ENCODE assay signal across 13 mouse cellular contexts in genomic region chr11:81590911-81591310, GRCm38 (mm10).
DNase-seq lines count a peak whose midpoint lies in the region; ATAC-seq and TF ChIP-seq lines count a peak whose summit lies in the region.
"Had no signal": no experiment of that assay in that cellular context is flagged by ENCODE, and none has a peak within 500 bp of the region (broad histone marks: within the 10 kb centered on the region; RNA-seq: fewer than 3 reads in every experiment).

No protein-coding gene starts in this region.

- no peaks in the 10 kb centered on the region for H3K4me1 ChIP-seq in embryonic facial prominence, embryonic 11.5 days (ENCODE audit: control insufficient read depth, insufficient read depth, low read length)
- no peaks in the 10 kb centered on the region for H3K4me1 ChIP-seq in embryonic facial prominence, embryonic 10.5 days
- no peaks in the 10 kb centered on the region for H3K4me1 ChIP-seq in thymus, adult 2 months (replicated peaks; ENCODE audit: control insufficient read depth, insufficient read depth, low read length)

- no peak for ATAC-seq in embryonic facial prominence, embryonic 11.5 days (replicated peaks; ENCODE audit: insufficient number of reproducible peaks, low FRiP score, low TSS enrichment, low read depth)
- ATAC-seq: midbrain, embryonic 16.5 days had no signal

- DNase-seq in embryonic facial prominence, embryonic 11.5 days (ENCODE audit: low spot score): peak; percentile 33
- DNase-seq in embryonic facial prominence, embryonic 10.5 days (ENCODE audit: low spot score): no peak
- DNase-seq in layer of hippocampus, adult 2 months (ENCODE audit: low spot score in 2 of 2): no peak
- DNase-seq in layer of hippocampus, adult 9-10 months (ENCODE audit: low spot score): no peak
- DNase-seq in 3T3-L1 (ENCODE audit: low read depth, low spot score): peak; percentile 36
- peak; percentile 7 for DNase-seq in adipocyte (ENCODE audit: low spot score)
- DNase-seq in thymus, adult 2 months: no peak
- no peak for DNase-seq in kidney, adult 8-10 months
- DNase-seq: adrenal gland, postnatal 36 days; cerebellum, adult 8-10 months; thymus, postnatal 4 days had no signal

- H3K9ac ChIP-seq in embryonic facial prominence, embryonic 11.5 days (replicated peaks; ENCODE audit: low read length): no peak overlapping the region
- H3K9ac ChIP-seq: hindbrain, embryonic 12.5 days had no signal

- no peak overlapping the region for H3K27ac ChIP-seq in embryonic facial prominence, embryonic 11.5 days (replicated peaks; ENCODE audit: low read depth, low read length)
- no peak overlapping the region for H3K27ac ChIP-seq in embryonic facial prominence, embryonic 10.5 days (replicated peaks)
- H3K27ac ChIP-seq in layer of hippocampus, adult 2 months: no peak overlapping the region
- H3K27ac ChIP-seq in thymus, adult 2 months (ENCODE audit: control insufficient read depth, insufficient read depth, low read length): no peak overlapping the region
- H3K27ac ChIP-seq: hindbrain, embryonic 12.5 days had no signal

- H3K27me3 ChIP-seq in embryonic facial prominence, embryonic 11.5 days (ENCODE audit: control insufficient read depth, insufficient read depth, low read length): no peaks in the 10 kb centered on the region
- H3K27me3 ChIP-seq in embryonic facial prominence, embryonic 10.5 days (replicated peaks; ENCODE audit: low read depth, poor library complexity, severe bottlenecking): 0 out of 2 replicates have a peak, but pooled peaks cover 4% of the 10 kb centered on the region
- H3K27me3 ChIP-seq in thymus, adult 2 months (ENCODE audit: control insufficient read depth, insufficient read depth, low read length): no peaks in the 10 kb centered on the region

- no peak overlapping the region for H3K4me3 ChIP-seq in embryonic facial prominence, embryonic 11.5 days (ENCODE audit: low read depth, low read length)
- H3K4me3 ChIP-seq in embryonic facial prominence, embryonic 10.5 days: no peak overlapping the region
- H3K4me3 ChIP-seq in layer of hippocampus, adult 2 months: no peak overlapping the region
- H3K4me3 ChIP-seq in thymus, adult 2 months (ENCODE audit: control insufficient read depth, insufficient read depth, low read length): no peak overlapping the region
- H3K4me3 ChIP-seq: hindbrain, embryonic 12.5 days had no signal

- no peak for TF ChIP-seq POLR2A in thymus, adult 2 months (IDR thresholded peaks at IDR 0.05; ENCODE audit: control insufficient read depth, extremely low read depth, insufficient read depth, low read length, poor library complexity)

- peak; percentile 75 for TF ChIP-seq CTCF in layer of hippocampus, adult 2 months (conservative IDR thresholded peaks at IDR 0.05)
- no peak for TF ChIP-seq CTCF in thymus, adult 2 months (IDR thresholded peaks at IDR 0.05; ENCODE audit: borderline replicate concordance, control insufficient read depth, extremely low read depth, insufficient read depth, low read length, poor library complexity)

- WGBS in embryonic facial prominence, embryonic 11.5 days: 78% methylated on average over 4 of the region's 4 CpGs
- 80% methylated on average over 4 of the region's 4 CpGs for WGBS in embryonic facial prominence, embryonic 10.5 days
- WGBS in thymus, adult 2 months: 85% methylated on average over 4 of the region's 4 CpGs

- no peaks in the 10 kb centered on the region for H3K9me3 ChIP-seq in embryonic facial prominence, embryonic 11.5 days (replicated peaks; ENCODE audit: control insufficient read depth, low read length)
- no peaks in the 10 kb centered on the region for H3K9me3 ChIP-seq in embryonic facial prominence, embryonic 10.5 days
- H3K9me3 ChIP-seq: hindbrain, embryonic 12.5 days had no signal

- no peak overlapping the region for H3K4me2 ChIP-seq in embryonic facial prominence, embryonic 11.5 days (ENCODE audit: low read depth, low read length)
- H3K4me2 ChIP-seq: hindbrain, embryonic 12.5 days had no signal

- H3K36me3 ChIP-seq in embryonic facial prominence, embryonic 11.5 days (replicated peaks; ENCODE audit: control insufficient read depth, insufficient read depth, low read depth, low read length): no peaks in the 10 kb centered on the region
- no peaks in the 10 kb centered on the region for H3K36me3 ChIP-seq in embryonic facial prominence, embryonic 10.5 days (replicated peaks)
- no peaks in the 10 kb centered on the region for H3K36me3 ChIP-seq in thymus, adult 2 months (ENCODE audit: control insufficient read depth, insufficient read depth, low read length)
- H3K36me3 ChIP-seq: hindbrain, embryonic 12.5 days had no signal

Comparison
In these comparisons a context has a peak if more than half of its experiments do, and no peak if none do; other contexts are left out.
1. DNase-seq: peak in embryonic facial prominence, embryonic 11.5 days (single experiment), 3T3-L1 (single experiment) and adipocyte (single experiment); none in embryonic facial prominence, embryonic 10.5 days (single experiment), layer of hippocampus, adult 2 months (0 of 2), layer of hippocampus, adult 9-10 months (single experiment), thymus, adult 2 months (single experiment) and kidney, adult 8-10 months (0 of 2).